Mouse (Mus musculus) thymus, postnatal 14 days (tissue): ENCODE data around the gene Pmp22.

Source experiments
- DNase-seq: peaks from one replicate; pipeline ENCODE4 v3.0.0; 2021

Pmp22 gene

GRCm38 (mm10) chr11:63163986-63164682, 35.4 kb downstream of the Pmp22 start:
- no peak for DNase-seq

GRCm38 (mm10) chr11:63164756-63165484, 36.1 kb downstream of the Pmp22 start:
- DNase-seq: no peak

- DNase-seq: no peak
Observed at GRCm38 (mm10) chr11:63167826-63168225, 39.0 kb downstream of the Pmp22 start.

GRCm38 (mm10) chr11:63168551-63169258, 39.9 kb downstream of the Pmp22 start:
- DNase-seq: no peak

- no peak for DNase-seq
Observed at GRCm38 (mm10) chr11:63171977-63172376, 43.2 kb downstream of the Pmp22 start.

- no peak for DNase-seq
Observed at GRCm38 (mm10) chr11:63173604-63174003, 44.8 kb downstream of the Pmp22 start.

- no peak for DNase-seq
Observed at GRCm38 (mm10) chr11:63175302-63175701, 46.5 kb downstream of the Pmp22 start.

- no peak for DNase-seq
Observed at GRCm38 (mm10) chr11:63176416-63176815, 47.6 kb downstream of the Pmp22 start.

- DNase-seq: no peak
Observed at GRCm38 (mm10) chr11:63180262-63181101, 51.7 kb downstream of the Pmp22 start.

GRCm38 (mm10) chr11:63188803-63189202, 60.0 kb downstream of the Pmp22 start:
- no peak for DNase-seq

- no peak for DNase-seq
Observed at GRCm38 (mm10) chr11:63198070-63198469, 69.3 kb downstream of the Pmp22 start.

GRCm38 (mm10) chr11:63201989-63202535, 73.3 kb downstream of the Pmp22 start:
- DNase-seq: no peak
